Mouse (Mus musculus): ENCODE data around the gene Gm21739. TPM values are rescaled to one million over a fixed set of nuclear protein-coding genes. Genes with fewer than 3 reads are reported as not detected.
"Not testable (repeated sequence)": the region's sequence is repeated elsewhere in the genome, so short reads cannot be mapped to it uniquely, and the experiment has no call there.

Gm21739 gene
- not detected in 2 replicates for polyA plus RNA-seq (2012; rRNA removed)

- no CpG with 5 or more reads among the region's 6 CpGs for WGBS
- H3K4me1 ChIP-seq (ENCODE audit: control insufficient read depth, insufficient read depth, insufficient read length, low read length); H3K27me3 ChIP-seq (ENCODE audit: control insufficient read depth, insufficient read depth, low read length); H3K4me3 ChIP-seq (ENCODE audit: low read depth, low read length); H3K36me3 ChIP-seq (ENCODE audit: control insufficient read depth, insufficient read depth, low read length); H3K27ac ChIP-seq (ENCODE audit: insufficient read depth, low read depth, low read length): not testable (repeated sequence)
Measured at GRCm38 (mm10) chrY:44264344-44264743, at the start of gene Gm21739. Gm21739 (minus strand) TSS chrY:44264444.
